Mouse (Mus musculus): ENCODE measurements around the gene Ssu2.

DNA sequence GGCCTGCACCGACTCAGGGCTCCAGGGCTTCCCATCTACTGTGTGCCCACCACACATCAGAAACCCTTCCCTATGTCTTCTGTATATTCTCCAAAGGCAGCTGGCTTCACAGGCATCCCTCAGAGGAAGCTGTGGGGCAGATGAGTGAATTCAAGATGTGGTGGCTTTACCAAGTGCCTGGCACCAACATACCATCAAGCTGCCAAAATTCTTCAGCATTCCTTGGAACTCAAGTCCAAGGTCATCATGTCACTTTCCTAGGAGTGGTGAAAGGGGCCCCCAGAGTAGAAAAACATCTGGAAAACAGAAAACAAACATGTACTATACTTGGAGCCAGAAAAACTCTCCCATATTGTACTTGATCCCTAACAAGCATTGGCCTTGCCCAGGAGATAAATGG lies 28.5 kb downstream of the Ssu2 start:
- TF ChIP-seq CTCF (IDR thresholded peaks at IDR 0.05; ENCODE audit: borderline replicate concordance, insufficient read depth, low read length), result no peak
- no peak for TF ChIP-seq POLR2A (IDR thresholded peaks at IDR 0.05; ENCODE audit: low read depth, low read length)
